Mouse (Mus musculus) forebrain, embryonic 12.5 days (tissue): Measurements from ENCODE around the gene Lhx5. TPM values are rescaled to one million over a fixed set of nuclear protein-coding genes. Genes with fewer than 3 reads are reported as not detected.
A peak's percentile ranks its signal among the peaks of the same experiment; 100 is the strongest.

ENCODE experiments used
- ATAC-seq: fragments of 200-750 bp; cut with Nextera tagmentation; 2 replicates; pipeline ENCODE4 v1.8.0; 2017; ENCODE audit warnings: moderate TSS enrichment; ENCODE audit not compliant: low FRiP score
- H3K27ac ChIP-seq: fragments of 300-500 bp; sonication (generic); 2 replicates; pipeline ENCODE4 v1.5.1; 2016; ENCODE audit warnings: mild to moderate bottlenecking
- H3K27me3 ChIP-seq: fragments of 300-500 bp; sonication (generic); 2 replicates; pipeline ENCODE4 v1.6.1; 2016; ENCODE audit warnings: mild to moderate bottlenecking
- H3K36me3 ChIP-seq: fragments of 300-500 bp; sonication (generic); replicated peaks from 2 replicates; pipeline ENCODE4 v1.6.1; 2016; ENCODE audit warnings: mild to moderate bottlenecking
- H3K4me1 ChIP-seq: fragments of 300-500 bp; sonication (generic); 2 replicates; pipeline ENCODE4 v1.6.1; 2016
- H3K4me2 ChIP-seq: fragments of 300-500 bp; sonication (generic); 2 replicates; pipeline ENCODE4 v1.6.1; 2016; ENCODE audit warnings: mild to moderate bottlenecking, moderate library complexity
- H3K4me3 ChIP-seq: fragments of 300-500 bp; sonication (generic); replicated peaks from 2 replicates; pipeline ENCODE4 v1.5.1; 2016; ENCODE audit warnings: mild to moderate bottlenecking
- H3K9ac ChIP-seq: fragments of 300-500 bp; sonication (generic); 2 replicates; pipeline ENCODE4 v1.6.1; 2016; ENCODE audit warnings: mild to moderate bottlenecking
- H3K9me3 ChIP-seq: fragments of 300-500 bp; sonication (generic); 2 replicates; pipeline ENCODE4 v1.6.1; 2016
- WGBS: fragments of 180-500 bp; shearing (Covaris S2); methylation state at CpG from one replicate; pipeline ENCODE4 v1.1.7; 2016; 5-methylcytosine and 5-hydroxymethylcytosine counted together
- polyA plus RNA-seq: library from polyadenylated mRNA; unstranded; fragments of >200 nt; fragmentation: Nextera tagmentation; extraction: Ambion mirVana; gene quantifications from 2 replicates; pipeline ENCODE4 v1.2.1, GENCODE M21; 2016

The Lhx5 gene
- polyA plus RNA-seq, 1 experiment from 2014 or later: 26.6 TPM

DNA sequence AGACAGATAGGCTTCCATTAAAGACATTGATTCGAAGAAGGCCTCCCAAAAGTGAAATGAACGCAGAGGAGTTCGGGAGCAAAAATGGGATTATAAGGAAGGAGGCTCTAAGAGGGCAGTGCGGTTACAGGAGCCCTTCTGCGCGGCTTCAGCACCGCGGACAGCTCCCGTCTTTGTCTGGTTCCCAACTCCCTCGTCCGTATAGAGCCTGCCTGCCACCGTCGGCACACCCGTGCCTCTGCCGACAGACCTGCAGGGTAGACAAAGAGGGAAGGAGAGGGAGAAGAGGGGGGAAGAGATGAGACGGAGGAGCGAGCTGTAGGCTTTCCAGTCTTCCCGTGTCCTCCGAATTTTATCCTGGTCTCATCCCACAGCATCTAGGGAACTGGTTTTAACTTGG is 7.5 kb upstream of the Lhx5 start:
- no peaks in the 10 kb centered on the region for H3K9me3 ChIP-seq
- H3K27me3 ChIP-seq: peaks cover 91% of the 10 kb centered on the region
- H3K4me2 ChIP-seq: peak overlapping the region; percentile 24
- 0 out of 2 replicates have a peak overlapping the region, but pooled peaks have one; percentile 20 for H3K27ac ChIP-seq
- H3K36me3 ChIP-seq: no peaks in the 10 kb centered on the region; the same call in 1 of the 2 replicates
- WGBS: 1% methylated on average over 19 of the region's 19 CpGs
- H3K4me1 ChIP-seq: peaks cover 28% of the 10 kb centered on the region
- no peak for ATAC-seq
- H3K4me3 ChIP-seq: peak overlapping the region; percentile 14; the same call in 1 of the 2 replicates
- H3K9ac ChIP-seq: peak overlapping the region; percentile 25; the same call in 1 of the 2 replicates

DNA sequence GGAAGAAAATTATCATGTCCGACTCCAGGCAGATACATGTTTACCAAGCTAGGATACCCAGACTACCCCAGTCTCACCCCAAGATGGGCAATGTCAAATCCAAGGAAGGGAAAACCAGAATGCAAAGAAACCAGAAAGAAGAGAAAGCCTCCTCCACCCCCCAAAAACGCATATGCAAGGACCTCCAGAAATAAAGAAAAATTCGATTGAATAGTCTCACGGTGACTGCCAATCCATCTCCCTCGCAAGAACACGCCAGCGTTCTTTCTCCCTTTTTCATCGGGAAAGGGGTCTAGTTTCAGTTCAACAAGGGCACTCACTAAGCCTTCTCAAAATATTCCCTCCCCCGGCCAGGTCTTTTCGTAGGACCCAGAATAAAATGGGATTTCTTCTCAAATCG is 6.8 kb upstream of the Lhx5 start:
- no peaks in the 10 kb centered on the region for H3K9me3 ChIP-seq
- H3K36me3 ChIP-seq: no peaks in the 10 kb centered on the region
- peaks cover 28% of the 10 kb centered on the region for H3K4me1 ChIP-seq
- H3K4me3 ChIP-seq: peak overlapping the region; percentile 28; the same call in 1 of the 2 replicates
- H3K9ac ChIP-seq: 0 out of 2 replicates have a peak overlapping the region, but pooled peaks have one; percentile 29
- no peak for ATAC-seq
- peak overlapping the region; percentile 61 for H3K27ac ChIP-seq
- peak overlapping the region; percentile 45; the same call in 1 of the 2 replicates for H3K4me2 ChIP-seq
- peaks cover 93% of the 10 kb centered on the region for H3K27me3 ChIP-seq
- WGBS: 2% methylated on average over 11 of the region's 11 CpGs

DNA sequence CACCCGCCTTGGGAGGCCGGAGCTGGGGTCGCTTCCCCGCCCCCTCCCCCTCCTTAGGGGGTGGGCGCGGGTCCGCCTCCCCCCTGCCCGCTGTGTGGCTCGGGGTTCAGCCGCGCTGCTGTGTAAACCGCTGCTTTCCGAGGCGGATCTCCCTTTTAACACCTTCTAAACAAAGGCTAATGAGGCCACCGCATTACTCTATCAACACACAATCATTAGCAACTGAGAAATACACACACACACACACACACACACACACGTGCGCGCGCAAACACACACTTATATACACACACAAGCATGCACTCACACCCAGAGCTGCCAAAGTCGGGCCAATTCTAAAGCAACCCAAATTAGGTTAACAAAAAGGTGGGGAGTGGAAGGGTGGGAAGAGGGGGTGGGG is 5.8 kb upstream of the Lhx5 start:
- Histone ChIP-seq H3K27me3 (peaks cover 95% of the 10 kb centered on the region), H3K9me3 (no peaks in the 10 kb centered on the region), H3K4me1 (peaks cover 28% of the 10 kb centered on the region), H3K4me2 (peak overlapping the region; percentile 45), H3K9ac (0 out of 2 replicates have a peak overlapping the region, but pooled peaks have one; percentile 29), H3K36me3 (no peaks in the 10 kb centered on the region), H3K4me3 (peak overlapping the region; percentile 28), H3K27ac (peak overlapping the region; percentile 61)
- ATAC-seq: no peak
- whole genome bisulfite sequencing: 0% methylated on average over 15 of the region's 20 CpGs

DNA sequence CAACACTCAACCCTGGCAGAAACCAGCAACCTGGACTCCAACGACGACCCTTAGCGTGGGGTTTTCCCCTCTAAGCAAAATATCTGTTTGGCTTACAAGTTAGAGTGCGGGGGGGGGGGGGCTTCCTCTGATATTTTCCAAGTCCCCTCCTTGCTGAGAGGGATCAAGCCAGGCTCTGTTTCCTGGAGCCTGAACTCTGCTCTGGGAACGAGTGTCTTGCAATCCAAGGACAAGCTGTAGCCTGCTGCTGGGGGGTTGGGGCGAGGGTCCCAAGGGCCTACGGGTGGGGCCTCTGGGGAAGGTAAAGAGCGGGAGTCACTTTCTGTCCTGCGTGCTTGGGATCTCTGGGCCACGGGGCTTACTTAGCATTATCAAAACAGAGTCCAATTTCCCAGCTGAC is 4.9 kb upstream of the Lhx5 start:
- WGBS: 4% methylated on average over 10 of the region's 10 CpGs
- peak overlapping the region; percentile 43 for H3K4me2 ChIP-seq

DNA sequence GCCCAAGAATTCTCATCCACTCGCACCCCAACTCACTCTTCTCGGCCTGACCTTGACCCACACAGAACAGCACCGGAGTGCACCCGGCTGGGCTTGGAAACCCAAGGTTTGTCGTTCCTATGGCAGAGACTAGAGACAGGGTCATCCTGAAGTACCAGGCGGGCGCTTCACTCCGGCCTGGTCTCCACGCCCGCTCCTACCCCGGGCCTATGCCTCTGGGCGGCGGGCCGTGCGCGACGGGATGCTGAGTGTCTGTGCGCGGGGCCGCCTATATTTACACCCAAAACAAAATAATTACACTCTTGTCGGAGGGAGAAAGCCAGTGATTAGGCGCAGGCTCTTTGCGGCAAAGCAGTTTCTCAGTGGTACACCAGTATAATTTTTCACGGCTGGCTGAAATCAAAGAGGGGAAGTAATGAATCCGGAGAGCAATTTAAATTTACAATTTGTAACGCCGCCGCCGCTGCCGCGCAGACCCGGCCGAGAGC is 4.0 kb upstream of the Lhx5 start:
- under 1% methylated on average over 33 of the region's 33 CpGs for WGBS
- no peak for ATAC-seq

More for the DNA sequence above, 4.9 kb upstream of the Lhx5 start:
- peaks cover 97% of the 10 kb centered on the region for H3K27me3 ChIP-seq
- H3K27ac ChIP-seq: peak overlapping the region; percentile 80
- H3K4me3 ChIP-seq: peak overlapping the region; percentile 29
- no peaks in the 10 kb centered on the region for H3K9me3 ChIP-seq
- H3K36me3 ChIP-seq: no peaks in the 10 kb centered on the region
- no peak for ATAC-seq
- H3K4me1 ChIP-seq: peaks cover 31% of the 10 kb centered on the region
- H3K9ac ChIP-seq: no peak overlapping the region

DNA sequence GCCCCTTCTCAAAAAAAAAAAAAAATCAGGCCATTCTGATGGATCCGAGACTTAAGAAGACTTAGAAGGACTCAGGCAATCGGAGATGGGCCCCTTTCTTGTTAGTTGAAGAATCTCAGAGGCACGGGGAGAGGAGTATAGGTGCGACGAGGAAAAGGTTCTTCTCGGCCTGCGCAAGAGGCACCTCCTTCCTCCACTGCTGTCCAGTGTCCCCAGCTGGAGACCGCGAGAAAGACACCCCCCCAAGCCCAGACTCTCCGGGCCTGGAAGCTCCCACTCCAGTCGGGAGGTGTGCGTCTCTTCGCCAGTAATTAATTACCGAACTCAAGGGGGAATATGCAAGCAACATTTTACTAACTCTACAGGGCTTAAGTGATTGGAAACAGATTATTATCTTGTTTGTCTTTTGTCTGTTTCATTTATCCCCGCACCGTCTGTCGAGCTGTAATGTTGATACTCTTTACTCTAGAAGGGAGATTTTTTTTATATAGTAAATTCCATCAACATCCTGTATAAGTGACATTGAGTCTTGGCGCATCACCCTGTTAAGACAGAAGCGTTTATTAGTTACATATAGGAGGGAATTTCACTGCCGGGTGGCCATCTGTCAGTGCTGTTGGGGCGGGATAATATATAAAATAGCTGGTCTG is 3.2 kb upstream of the Lhx5 start:
- Histone ChIP-seq H3K9ac (peak overlapping the region; percentile 40; the same call in 1 of the 2 replicates), H3K9me3 (no peaks in the 10 kb centered on the region), H3K4me1 (peaks cover 41% of the 10 kb centered on the region), H3K27me3 (peaks cover 96% of the 10 kb centered on the region), H3K36me3 (no peaks in the 10 kb centered on the region), H3K4me3 (peak overlapping the region; percentile 29), H3K27ac (peak overlapping the region; percentile 80), H3K4me2 (peak overlapping the region; percentile 43)
- no peak for ATAC-seq
- 4% methylated on average over 21 of the region's 21 CpGs for WGBS

More for the DNA sequence above, 4.0 kb upstream of the Lhx5 start:
- Histone ChIP-seq H3K4me1 (peaks cover 39% of the 10 kb centered on the region), H3K4me3 (peak overlapping the region; percentile 29), H3K27me3 (peaks cover 97% of the 10 kb centered on the region), H3K27ac (peak overlapping the region; percentile 80), H3K9me3 (no peaks in the 10 kb centered on the region), H3K36me3 (no peaks in the 10 kb centered on the region), H3K4me2 (peak overlapping the region; percentile 43), H3K9ac (peak overlapping the region; percentile 40; the same call in 1 of the 2 replicates)

DNA sequence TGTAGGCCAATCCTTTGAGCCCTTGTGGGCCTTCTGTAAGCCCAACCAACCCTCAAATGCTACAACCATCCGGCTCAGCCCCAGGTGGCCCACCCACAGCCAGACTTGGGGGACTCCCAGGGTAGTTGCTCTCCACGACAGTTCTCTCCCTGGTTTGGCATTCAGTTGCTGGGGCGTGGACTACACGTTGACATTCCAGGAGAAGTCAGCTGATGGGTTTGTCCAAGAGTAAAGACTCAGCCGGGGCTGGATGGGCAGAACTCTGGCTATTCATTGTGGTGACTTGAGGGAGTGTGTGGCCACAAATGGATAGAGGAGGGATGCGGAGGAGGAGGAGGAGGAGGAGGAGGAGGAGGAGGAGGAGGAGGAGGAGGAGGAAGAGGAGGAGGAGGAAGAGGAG is 2.5 kb upstream of the Lhx5 start:
- H3K27ac ChIP-seq: 0 out of 2 replicates have a peak overlapping the region, but pooled peaks have one; percentile 63

DNA sequence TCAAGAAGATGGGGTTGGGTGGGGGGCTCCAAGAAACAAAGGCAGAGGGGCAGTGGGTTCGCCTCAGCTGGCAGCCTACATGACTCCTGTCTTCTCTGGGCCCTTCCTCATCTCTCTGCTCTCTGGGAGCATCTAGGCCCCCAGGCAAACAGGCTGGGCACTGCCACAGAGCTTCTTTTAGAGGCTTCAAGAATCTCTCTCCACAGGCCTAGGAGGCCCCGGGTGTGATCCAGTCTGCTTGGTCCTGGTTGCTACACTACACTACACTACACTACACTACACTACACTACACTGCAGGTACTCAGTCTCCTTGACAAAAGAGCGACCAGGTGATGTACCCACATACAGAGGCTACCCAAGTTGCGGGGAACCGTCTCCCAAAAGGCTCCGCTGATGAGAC is 1.8 kb upstream of the Lhx5 start:
- Histone ChIP-seq H3K9me3 (no peaks in the 10 kb centered on the region), H3K27ac (peak overlapping the region; percentile 63), H3K4me1 (peaks cover 41% of the 10 kb centered on the region), H3K4me3 (peak overlapping the region; percentile 23), H3K36me3 (no peaks in the 10 kb centered on the region), H3K9ac (0 out of 2 replicates have a peak overlapping the region, but pooled peaks have one; percentile 25), H3K27me3 (peaks cover 98% of the 10 kb centered on the region), H3K4me2 (peak overlapping the region; percentile 43)
- 26% methylated on average over 6 of the region's 6 CpGs for WGBS
- no peak for ATAC-seq

More for the DNA sequence above, 2.5 kb upstream of the Lhx5 start:
- no peaks in the 10 kb centered on the region for H3K36me3 ChIP-seq
- peak overlapping the region; percentile 43 for H3K4me2 ChIP-seq
- H3K4me1 ChIP-seq: peaks cover 43% of the 10 kb centered on the region
- H3K27me3 ChIP-seq: peaks cover 98% of the 10 kb centered on the region
- 2% methylated on average over 5 of the region's 6 CpGs for WGBS
- H3K9me3 ChIP-seq: no peaks in the 10 kb centered on the region
- no peak for ATAC-seq
- peak overlapping the region; percentile 23; the same call in 1 of the 2 replicates for H3K4me3 ChIP-seq
- peak overlapping the region; percentile 38; the same call in 1 of the 2 replicates for H3K9ac ChIP-seq

DNA sequence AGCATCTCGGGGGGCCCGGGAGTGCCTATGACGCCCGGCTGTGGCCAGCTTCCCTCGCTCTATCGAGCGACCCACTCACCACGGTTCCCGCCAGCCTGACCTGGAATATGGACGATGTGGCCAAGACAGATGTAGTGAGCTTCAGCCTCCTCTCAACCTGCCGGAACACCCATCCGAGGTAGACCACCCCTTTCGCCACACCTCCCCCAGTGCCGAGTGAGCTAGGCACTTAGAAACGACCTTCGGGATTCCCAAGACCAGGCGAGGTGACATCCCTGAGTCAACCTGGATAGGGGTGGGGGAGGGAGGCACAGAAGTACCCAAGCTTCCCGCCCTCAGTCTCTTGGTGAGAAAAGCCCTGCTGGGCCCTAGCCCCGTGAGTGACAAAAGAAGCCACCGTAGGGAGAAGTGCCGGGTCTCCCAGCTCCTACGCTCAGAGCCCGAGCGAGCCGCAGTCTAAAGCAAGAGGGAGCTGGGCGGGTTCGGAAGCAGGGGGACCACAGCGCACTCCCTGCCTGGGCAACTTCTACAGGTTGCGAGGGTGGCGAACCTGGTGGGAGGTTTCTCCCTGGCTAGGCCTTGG is 407 bp upstream of the Lhx5 start:
- peak overlapping the region; percentile 49 for H3K4me3 ChIP-seq
- H3K36me3 ChIP-seq: no peaks in the 10 kb centered on the region
- ATAC-seq: no peak
- peak overlapping the region; percentile 80 for H3K27ac ChIP-seq
- peak overlapping the region; percentile 51 for H3K4me2 ChIP-seq
- H3K4me1 ChIP-seq: peaks cover 50% of the 10 kb centered on the region
- WGBS: under 1% methylated on average over 30 of the region's 30 CpGs
- peak overlapping the region; percentile 63 for H3K9ac ChIP-seq
- H3K9me3 ChIP-seq: no peaks in the 10 kb centered on the region
- H3K27me3 ChIP-seq: peaks cover 98% of the 10 kb centered on the region

DNA sequence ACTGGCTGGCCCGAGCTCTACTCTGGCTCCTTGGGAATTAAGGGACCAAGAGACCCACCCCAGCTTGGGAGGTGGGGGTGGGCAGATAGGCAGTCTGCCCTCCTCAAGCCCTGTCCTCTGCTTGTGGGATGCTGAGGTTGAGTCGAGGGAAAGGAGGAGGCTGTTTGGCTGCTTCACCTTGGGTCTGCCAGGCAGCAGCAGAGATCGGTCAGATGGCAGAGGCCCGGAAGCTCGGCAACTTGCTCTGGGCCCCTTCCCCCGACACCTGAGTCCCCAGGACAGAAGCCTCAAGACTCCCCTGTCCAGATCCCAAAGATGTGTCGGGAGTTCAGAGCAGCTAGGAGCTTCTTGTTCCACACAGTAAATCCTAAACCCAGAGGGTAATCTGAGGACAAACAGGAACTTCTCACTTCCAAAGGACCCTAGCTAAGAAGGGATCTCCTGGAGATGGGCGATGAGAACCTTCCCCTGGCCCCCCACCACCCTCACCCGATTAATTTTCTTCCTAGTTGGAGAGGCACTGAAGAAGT is 1.1 kb downstream of the Lhx5 start:
- Histone ChIP-seq H3K27me3 (peaks cover 97% of the 10 kb centered on the region), H3K27ac (peak overlapping the region; percentile 80), H3K9me3 (no peaks in the 10 kb centered on the region), H3K9ac (peak overlapping the region; percentile 64), H3K4me3 (peak overlapping the region; percentile 49), H3K36me3 (no peaks in the 10 kb centered on the region), H3K4me2 (peak overlapping the region; percentile 51), H3K4me1 (peaks cover 50% of the 10 kb centered on the region)
- WGBS: 0% methylated on average over 9 of the region's 9 CpGs
- ATAC-seq: no peak

DNA sequence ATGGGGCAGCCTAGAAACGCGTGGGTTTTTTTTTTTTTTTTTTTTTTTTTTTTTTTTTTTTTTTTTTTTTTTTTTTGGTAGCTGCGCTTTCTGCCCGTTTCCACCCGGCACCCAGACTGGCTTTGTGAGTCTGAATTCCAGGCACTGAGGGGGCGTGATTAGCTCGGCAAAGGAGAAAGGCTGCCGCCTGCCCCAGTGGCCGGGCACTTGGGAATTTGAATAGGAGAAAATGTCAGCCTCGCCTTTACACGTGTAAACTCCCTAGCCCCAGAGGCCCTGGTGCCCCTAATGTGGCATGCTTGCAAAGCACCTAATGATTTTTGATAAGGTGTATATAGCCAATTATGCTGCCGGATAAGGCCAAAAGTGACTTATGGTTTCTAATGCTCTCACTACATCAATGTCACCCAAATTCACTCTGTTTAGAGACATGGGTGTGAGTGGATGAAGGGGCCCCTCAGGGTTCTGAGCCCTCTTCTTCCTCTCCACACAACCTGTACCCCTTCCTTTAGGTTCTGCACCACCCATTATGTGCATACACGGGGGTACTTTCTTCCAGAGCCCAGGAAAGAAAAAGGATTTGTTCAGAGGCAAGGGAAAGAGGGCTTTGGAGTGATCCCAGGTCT is 1.7 kb downstream of the Lhx5 start:
- Histone ChIP-seq H3K9me3 (no peaks in the 10 kb centered on the region), H3K9ac (peak overlapping the region; percentile 68), H3K4me2 (peak overlapping the region; percentile 74), H3K27ac (peak overlapping the region; percentile 88; the same call in 1 of the 2 replicates), H3K4me3 (peak overlapping the region; percentile 49), H3K27me3 (peaks cover 97% of the 10 kb centered on the region), H3K4me1 (peaks cover 50% of the 10 kb centered on the region), H3K36me3 (no peaks in the 10 kb centered on the region)
- WGBS: under 1% methylated on average over 13 of the region's 13 CpGs
- ATAC-seq: no peak
